13 mouse cellular contexts compared by ENCODE assay signal in the genomic region with DNA sequence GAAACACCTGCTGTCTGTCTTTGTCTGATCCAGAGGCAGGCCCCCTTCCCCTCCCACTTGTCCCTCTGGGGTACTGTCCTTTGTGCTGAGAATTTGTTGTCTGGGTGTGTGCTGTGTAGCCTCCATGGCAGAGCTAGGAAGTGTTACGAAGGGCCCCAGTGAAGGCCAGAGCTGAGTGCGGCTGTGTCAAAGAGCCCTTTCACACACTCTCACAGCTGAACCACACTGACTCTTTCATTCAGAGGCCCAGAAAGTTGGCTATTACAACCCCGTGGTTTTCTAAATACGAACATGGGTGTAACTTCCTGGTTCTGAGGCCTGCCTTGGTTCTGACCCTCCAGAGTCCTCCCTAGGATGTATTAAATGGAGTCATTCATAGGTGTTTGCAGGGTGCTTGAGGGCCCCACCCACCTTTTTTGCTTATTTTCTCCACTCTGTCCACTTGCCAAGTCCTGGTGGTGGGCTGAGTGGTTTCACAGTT. TPM values are rescaled to one million over a fixed set of nuclear protein-coding genes. Genes with fewer than 3 reads are reported as not detected.
DNase-seq lines count a peak whose midpoint lies in the region; ATAC-seq and TF ChIP-seq lines count a peak whose summit lies in the region.
"Had no signal": no experiment of that assay in that cellular context is flagged by ENCODE, and none has a peak within 500 bp of the region (broad histone marks: within the 10 kb centered on the region; RNA-seq: fewer than 3 reads in every experiment).

No protein-coding gene starts in this region.

- H3K9me3 ChIP-seq in forebrain, embryonic 12.5 days = no peaks in the 10 kb centered on the region
- H3K9me3 ChIP-seq in forebrain, embryonic 14.5 days (replicated peaks; ENCODE audit: control insufficient read depth, low read length) = no peaks in the 10 kb centered on the region
- H3K9me3 ChIP-seq in neural tube, embryonic 13.5 days = no peaks in the 10 kb centered on the region
- H3K9me3 ChIP-seq in limb, embryonic 14.5 days (ENCODE audit: control insufficient read depth, low read length) = no peaks in the 10 kb centered on the region

- peak overlapping the region; percentile 47; the same call in 1 of the 2 replicates for H3K27ac ChIP-seq in forebrain, embryonic 12.5 days
- no peak overlapping the region for H3K27ac ChIP-seq in forebrain, embryonic 14.5 days (ENCODE audit: low read depth, low read length)
- no peak overlapping the region for H3K27ac ChIP-seq in neural tube, embryonic 13.5 days (replicated peaks)
- H3K27ac ChIP-seq in limb, embryonic 14.5 days (replicated peaks; ENCODE audit: low read depth, low read length) = peak overlapping the region; percentile 52

- H3K9ac ChIP-seq in forebrain, embryonic 12.5 days = no peak overlapping the region
- H3K9ac ChIP-seq in forebrain, embryonic 14.5 days (ENCODE audit: low read length) = no peak overlapping the region
- no peak overlapping the region for H3K9ac ChIP-seq in neural tube, embryonic 13.5 days
- H3K9ac ChIP-seq in limb, embryonic 14.5 days (ENCODE audit: low read depth, low read length, severe bottlenecking) = no peak overlapping the region

- no peaks in the 10 kb centered on the region for H3K36me3 ChIP-seq in forebrain, embryonic 12.5 days (replicated peaks)
- no peaks in the 10 kb centered on the region for H3K36me3 ChIP-seq in forebrain, embryonic 14.5 days (ENCODE audit: control insufficient read depth, insufficient read depth, low read length)
- no peaks in the 10 kb centered on the region for H3K36me3 ChIP-seq in neural tube, embryonic 13.5 days
- H3K36me3 ChIP-seq in limb, embryonic 14.5 days (ENCODE audit: control insufficient read depth, insufficient read depth, low read length) = no peaks in the 10 kb centered on the region

- no peak for ATAC-seq in forebrain, embryonic 12.5 days (ENCODE audit: low FRiP score)
- no peak for ATAC-seq in forebrain, embryonic 14.5 days
- peak; percentile 72 for ATAC-seq in neural tube, embryonic 13.5 days (ENCODE audit: low read depth)
- peak; percentile 73 for ATAC-seq in limb, embryonic 14.5 days (ENCODE audit: low FRiP score, low read depth)
- ATAC-seq in megakaryocyte-erythroid progenitor cell, adult 5-6 weeks (replicated peaks; ENCODE audit: low FRiP score, low TSS enrichment, poor library complexity, severe bottlenecking) = no peak

- no peak overlapping the region for H3K4me2 ChIP-seq in forebrain, embryonic 12.5 days
- H3K4me2 ChIP-seq in forebrain, embryonic 14.5 days (ENCODE audit: low read length) = no peak overlapping the region
- no peak overlapping the region for H3K4me2 ChIP-seq in neural tube, embryonic 13.5 days
- H3K4me2 ChIP-seq in limb, embryonic 14.5 days (replicated peaks; ENCODE audit: low read depth, low read length, severe bottlenecking) = no peak overlapping the region

- H3K27me3 ChIP-seq in forebrain, embryonic 12.5 days = no peaks in the 10 kb centered on the region
- H3K27me3 ChIP-seq in forebrain, embryonic 14.5 days (replicated peaks; ENCODE audit: control insufficient read depth, insufficient read depth, low read length) = no peaks in the 10 kb centered on the region
- no peaks in the 10 kb centered on the region for H3K27me3 ChIP-seq in neural tube, embryonic 13.5 days
- no peaks in the 10 kb centered on the region for H3K27me3 ChIP-seq in limb, embryonic 14.5 days (ENCODE audit: control insufficient read depth, insufficient read depth, low read length)

- no peak overlapping the region for H3K4me3 ChIP-seq in forebrain, embryonic 12.5 days (replicated peaks)
- H3K4me3 ChIP-seq in forebrain, embryonic 14.5 days (ENCODE audit: low read depth, low read length) = no peak overlapping the region
- no peak overlapping the region for H3K4me3 ChIP-seq in neural tube, embryonic 13.5 days
- H3K4me3 ChIP-seq in limb, embryonic 14.5 days (replicated peaks; ENCODE audit: low read length) = no peak overlapping the region

- no peak for TF ChIP-seq POLR2A in limb, embryonic 14.5 days (IDR thresholded peaks at IDR 0.05; ENCODE audit: borderline replicate concordance, extremely low read depth, insufficient read depth, insufficient read length)

- no peak for DNase-seq in forebrain, embryonic 14.5 days (ENCODE audit: low spot score)
- no peak for DNase-seq in neural tube, embryonic 10.5 days (ENCODE audit: extremely low spot score, low spot score)
- peak; percentile 17 for DNase-seq in limb, embryonic 14.5 days (ENCODE audit: low spot score)
- no peak for DNase-seq in adrenal gland, adult 2 months
- no peak for DNase-seq in ovary, postnatal 10 days (ENCODE audit: low spot score)
- DNase-seq: adrenal gland, postnatal 14 days; cerebellum, adult 9-10 months; kidney, postnatal 36 days; lung, postnatal 10 days; thymus, postnatal 36 days had no signal

- 53% methylated on average over 4 of the region's 4 CpGs for WGBS in forebrain, embryonic 12.5 days
- WGBS in forebrain, embryonic 14.5 days = 42% methylated on average over 4 of the region's 4 CpGs
- 48% methylated on average over 4 of the region's 4 CpGs for WGBS in neural tube, embryonic 13.5 days
- 66% methylated on average over 4 of the region's 4 CpGs for WGBS in limb, embryonic 14.5 days

- H3K4me1 ChIP-seq in forebrain, embryonic 12.5 days = peaks cover 2% of the 10 kb centered on the region; the same call in 1 of the 2 replicates
- H3K4me1 ChIP-seq in forebrain, embryonic 14.5 days (ENCODE audit: control insufficient read depth, insufficient read depth, low read length) = no peaks in the 10 kb centered on the region
- no peaks in the 10 kb centered on the region for H3K4me1 ChIP-seq in neural tube, embryonic 13.5 days (replicated peaks)
- H3K4me1 ChIP-seq in limb, embryonic 14.5 days (ENCODE audit: control insufficient read depth, insufficient read depth, low read length) = no peaks in the 10 kb centered on the region

RNA-seq across cellular contexts. Expression of a gene that starts 25.7 kb away (rescaled TPM):
- 0.37 and 0.56 TPM in 2 replicates for polyA plus RNA-seq in forebrain, embryonic 12.5 days (2016; fragmentation: Nextera tagmentation; extraction: Ambion mirVana)
- 2.3 and 3.1 TPM in 2 replicates for polyA plus RNA-seq in forebrain, embryonic 14.5 days (2014; fragmentation: Nextera tagmentation; extraction: Ambion mirVana)
- polyA plus RNA-seq in neural tube, embryonic 13.5 days (2015; fragmentation: Nextera tagmentation; extraction: Ambion mirVana) = 2.0 TPM in 2 replicates
- polyA plus RNA-seq in limb, embryonic 14.5 days (2012; rRNA removed) = 49.4 and 53.3 TPM in 2 replicates
- 84.1 and 111 TPM in 2 replicates for polyA plus RNA-seq in limb, embryonic 14.5 days (2014; fragmentation: Nextera tagmentation; extraction: Ambion mirVana)
- 10 to 100 TPM; 13.1 to 19.2 TPM for total RNA-seq in adrenal gland, adult 2 months (2021)
- polyA plus RNA-seq in adrenal gland, adult 2 months (2012; rRNA removed) = 57.6 and 60.8 TPM in 2 replicates
- total RNA-seq in megakaryocyte-erythroid progenitor cell, adult 5-6 weeks (2014; fragmentation: Nextera tagmentation) = 0.92 and 5.8 TPM in 2 replicates
- total RNA-seq in megakaryocyte-erythroid progenitor cell, adult 5-6 weeks (2017) = not detected in 2 replicates

RNA-seq across cellular contexts. Expression of a gene that starts 43.8 kb away (rescaled TPM):
- 94.4 and 104 TPM in 2 replicates for polyA plus RNA-seq in forebrain, embryonic 12.5 days (2016; fragmentation: Nextera tagmentation; extraction: Ambion mirVana)
- 49.0 and 58.8 TPM in 2 replicates for polyA plus RNA-seq in forebrain, embryonic 14.5 days (2014; fragmentation: Nextera tagmentation; extraction: Ambion mirVana)
- polyA plus RNA-seq in neural tube, embryonic 13.5 days (2015; fragmentation: Nextera tagmentation; extraction: Ambion mirVana) = 51.4 and 57.7 TPM in 2 replicates
- 62.6 and 72.1 TPM in 2 replicates for polyA plus RNA-seq in limb, embryonic 14.5 days (2012; rRNA removed)
- polyA plus RNA-seq in limb, embryonic 14.5 days (2014; fragmentation: Nextera tagmentation; extraction: Ambion mirVana) = 74.6 and 76.1 TPM in 2 replicates
- 10 to 100 TPM; 63.1 to 86.9 TPM for total RNA-seq in adrenal gland, adult 2 months (2021)
- 32.4 and 39.5 TPM in 2 replicates for polyA plus RNA-seq in adrenal gland, adult 2 months (2012; rRNA removed)
- 82.4 and 115 TPM in 2 replicates for total RNA-seq in megakaryocyte-erythroid progenitor cell, adult 5-6 weeks (2014; fragmentation: Nextera tagmentation)
- 46.1 and 59.3 TPM in 2 replicates for total RNA-seq in megakaryocyte-erythroid progenitor cell, adult 5-6 weeks (2017)

Comparison
In these comparisons a context has a peak if more than half of its experiments do, and no peak if none do; other contexts are left out.
1. H3K27ac ChIP-seq: peak in forebrain, embryonic 12.5 days (single experiment) and limb, embryonic 14.5 days (single experiment); none in forebrain, embryonic 14.5 days (single experiment) and neural tube, embryonic 13.5 days (single experiment).
2. ATAC-seq: peak in neural tube, embryonic 13.5 days (single experiment) and limb, embryonic 14.5 days (single experiment); none in forebrain, embryonic 12.5 days (single experiment), forebrain, embryonic 14.5 days (single experiment) and megakaryocyte-erythroid progenitor cell, adult 5-6 weeks (single experiment).
3. RNA of a gene that starts 25.7 kb away (polyA plus RNA-seq): 49.4 to 111 TPM in limb, embryonic 14.5 days and 57.6 to 60.8 TPM in adrenal gland, adult 2 months; 2.3 to 3.1 TPM in forebrain, embryonic 14.5 days, 2.0 TPM in neural tube, embryonic 13.5 days and 0.37 to 0.56 TPM in forebrain, embryonic 12.5 days; every median in the first group is over 10 times any median in the second.